Mouse (Mus musculus) mouse trophoblast stem cell (cell line): ENCODE results near the gene Gm8104.
"Not testable (repeated sequence)": the region's sequence is repeated elsewhere in the genome, so short reads cannot be mapped to it uniquely, and the experiment has no call there.

Experiments used
- in situ Hi-C, 2 experiments: fragments of 300-500 bp; cut with MseI, MboI; formaldehyde crosslinking; loops; 2 replicates in 1 of 2; 3 replicates in 1 of 2; pipeline ENCODE4 v1.15.1; 2025

Gm8104 gene

GRCm38 (mm10) chr14:43100301-43100700 lies at the start of gene Gm8104:
TSS of gene Gm8104 (plus strand) at chr14:43100601.
- in situ Hi-C loops = not testable (repeated sequence)

GRCm38 (mm10) chr14:43058063-43058462 lies 42.3 kb upstream of the Gm8104 start:
- in situ Hi-C loops = not testable (repeated sequence)

- in situ Hi-C loops = not testable (repeated sequence)
Observed at GRCm38 (mm10) chr14:43060179-43060578, 40.2 kb upstream of the Gm8104 start.

GRCm38 (mm10) chr14:43076543-43076942 lies 23.9 kb upstream of the Gm8104 start, which contains the start of gene Gm8094:
TSS of gene Gm8094 (minus strand) at chr14:43076643.
- in situ Hi-C loops = not testable (repeated sequence)

GRCm38 (mm10) chr14:43084936-43085730 lies 15.3 kb upstream of the Gm8104 start:
- in situ Hi-C loops = not testable (repeated sequence)

- in situ Hi-C loops = not testable (repeated sequence)
Observed at GRCm38 (mm10) chr14:43089103-43089919, 11.1 kb upstream of the Gm8104 start.

GRCm38 (mm10) chr14:43119673-43120072 lies 19.3 kb downstream of the Gm8104 start:
- in situ Hi-C loops = not testable (repeated sequence)

GRCm38 (mm10) chr14:43126286-43126685 lies 25.9 kb downstream of the Gm8104 start:
- in situ Hi-C loops = not testable (repeated sequence)
